Mouse (Mus musculus): ENCODE data around the gene Dnajc6.

GRCm38 (mm10) chr4:101564746-101565417, 68.4 kb downstream of the Dnajc6 start:
- no peak for TF ChIP-seq CTCF (IDR thresholded peaks at IDR 0.05; ENCODE audit: insufficient read depth, low read length)
- TF ChIP-seq POLR2A (IDR thresholded peaks at IDR 0.05; ENCODE audit: borderline replicate concordance, extremely low read depth, low read depth, low read length): no peak

All from lung, adult 2 months (tissue).